Mouse (Mus musculus) lung, embryonic 16.5 days (tissue): Measurements from ENCODE around the gene Olfr63. TPM values are rescaled to one million over a fixed set of nuclear protein-coding genes. Genes with fewer than 3 reads are reported as not detected.
A peak's percentile ranks its signal among the peaks of the same experiment; 100 is the strongest.
"Not testable (repeated sequence)": the region's sequence is repeated elsewhere in the genome, so short reads cannot be mapped to it uniquely, and the experiment has no call there.

Source experiments
- ATAC-seq: fragments of 200-750 bp; cut with Nextera tagmentation; 2 replicates; pipeline ENCODE4 v1.8.0; 2017; ENCODE audit warnings: low read depth, mild to moderate bottlenecking, moderate library complexity
- H3K27ac ChIP-seq: fragments of 300-500 bp; sonication (generic); 2 replicates; pipeline ENCODE4 v1.5.1; 2014; ENCODE audit warnings: mild to moderate bottlenecking, control low read depth, low read length
- H3K27me3 ChIP-seq: fragments of 300-500 bp; sonication (generic); 2 replicates; pipeline ENCODE4 v1.6.1; 2014; ENCODE audit warnings: low read depth, low read length, mixed read lengths; ENCODE audit not compliant: control insufficient read depth, insufficient read depth
- H3K36me3 ChIP-seq: fragments of 300-500 bp; sonication (generic); 2 replicates; pipeline ENCODE4 v1.6.1; 2014; ENCODE audit warnings: low read length; ENCODE audit not compliant: control insufficient read depth, insufficient read depth
- H3K4me1 ChIP-seq: fragments of 300-500 bp; sonication (generic); replicated peaks from 2 replicates; pipeline ENCODE4 v1.6.1; 2014; ENCODE audit warnings: low read length, mixed read lengths; ENCODE audit not compliant: control insufficient read depth, insufficient read depth
- H3K4me2 ChIP-seq: fragments of 300-500 bp; sonication (generic); 2 replicates; pipeline ENCODE4 v1.6.1; 2014; ENCODE audit warnings: low read depth, low read length, control low read depth
- H3K4me3 ChIP-seq: fragments of 300-500 bp; sonication (generic); 2 replicates; pipeline ENCODE4 v1.5.1; 2014; ENCODE audit warnings: mild to moderate bottlenecking, low read length, control low read depth
- H3K9ac ChIP-seq: fragments of 300-500 bp; sonication (generic); 2 replicates; pipeline ENCODE4 v1.6.1; 2014; ENCODE audit warnings: low read length, control low read depth
- H3K9me3 ChIP-seq: fragments of 300-500 bp; sonication (generic); 2 replicates; pipeline ENCODE4 v1.6.1; 2016; ENCODE audit warnings: low read length; ENCODE audit not compliant: control insufficient read depth
- WGBS: fragments of 180-500 bp; shearing (Covaris S2); extraction: QIAGEN DNeasy Blood & Tissue Kit; methylation state at CpG from one replicate; pipeline ENCODE4 v1.1.7; 2014; 5-methylcytosine and 5-hydroxymethylcytosine counted together
- polyA plus RNA-seq: library from polyadenylated mRNA; unstranded; fragments of >200 nt; fragmentation: Nextera tagmentation; extraction: Ambion mirVana; gene quantifications from 2 replicates; pipeline ENCODE4 v1.2.1, GENCODE M21; 2015

Gene Olfr63
- polyA plus RNA-seq, result not detected in 2 replicates

DNA sequence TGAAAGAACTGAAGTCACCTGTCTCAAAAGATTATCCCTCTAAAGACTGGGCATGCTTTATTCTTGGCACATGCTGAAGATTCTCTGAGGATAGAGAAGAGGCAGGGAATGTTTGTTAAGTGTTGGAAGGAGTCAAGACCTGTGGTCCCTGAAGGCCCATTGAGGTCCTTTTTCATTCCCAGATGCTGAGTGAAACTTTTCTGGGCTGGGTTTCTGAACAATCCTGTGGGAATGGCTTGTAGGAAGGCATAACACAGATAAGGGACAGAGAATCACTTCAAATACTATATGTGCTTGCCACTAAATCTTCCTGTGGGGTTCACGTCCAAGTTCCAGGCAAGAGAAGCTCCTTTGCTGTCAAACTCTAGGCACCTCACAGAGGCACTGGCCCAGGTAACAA is at the start of gene Olfr63:
TSS of gene Olfr63 (plus strand) at position 301 of the 400 bp plus-strand sequence.
- H3K27ac ChIP-seq, result no peak within 1 kb of the TSS
- H3K9me3 ChIP-seq, result no peaks in the 10 kb centered on the region
- H3K4me2 ChIP-seq, result no peak within 1 kb of the TSS
- no peaks in the 10 kb centered on the region for H3K4me1 ChIP-seq
- no peak within 1 kb of the TSS for H3K4me3 ChIP-seq
- no peaks in the 10 kb centered on the region for H3K27me3 ChIP-seq
- no peaks in the 10 kb centered on the region for H3K36me3 ChIP-seq
- H3K9ac ChIP-seq, result no peak within 1 kb of the TSS
- 44% methylated on average over 1 of the region's 1 CpGs for WGBS
- no peak for ATAC-seq

GRCm38 (mm10) chr17:33221590-33221989 is 42.9 kb upstream of the Olfr63 start, which contains the start of gene Olfr1564:
TSS of gene Olfr1564 (minus strand) at chr17:33221690.
- no peaks in the 10 kb centered on the region for H3K9me3 ChIP-seq
- H3K27ac ChIP-seq, result no peak within 1 kb of the TSS
- H3K4me1 ChIP-seq, result no peaks in the 10 kb centered on the region
- H3K9ac ChIP-seq, result no peak within 1 kb of the TSS
- H3K36me3 ChIP-seq, result no peaks in the 10 kb centered on the region
- no peaks in the 10 kb centered on the region for H3K27me3 ChIP-seq
- 79% methylated on average over 2 of the region's 2 CpGs for WGBS
- ATAC-seq, result no peak
- H3K4me3 ChIP-seq, result no peak within 1 kb of the TSS
- H3K4me2 ChIP-seq, result no peak within 1 kb of the TSS

- H3K27me3 ChIP-seq, H3K9me3 ChIP-seq, H3K4me2 ChIP-seq, H3K27ac ChIP-seq, H3K4me1 ChIP-seq, ATAC-seq, H3K9ac ChIP-seq, H3K4me3 ChIP-seq: not testable (repeated sequence)
- WGBS, result 96% methylated on average over 1 of the region's 1 CpGs
- peaks cover 14% of the 10 kb centered on the region for H3K36me3 ChIP-seq
Measured at GRCm38 (mm10) chr17:33236646-33237045, 27.8 kb upstream of the Olfr63 start.

GRCm38 (mm10) chr17:33254530-33255318 is 9.8 kb upstream of the Olfr63 start, which contains the start of gene Zfp955a:
TSS of gene Zfp955a (minus strand) at chr17:33255145.
- WGBS, result 14% methylated on average over 1 of the region's 34 CpGs
- 0 out of 2 replicates have a peak within 1 kb of the TSS, but pooled peaks have one; percentile 20 for H3K4me2 ChIP-seq
- peak; percentile 99 for ATAC-seq

DNA sequence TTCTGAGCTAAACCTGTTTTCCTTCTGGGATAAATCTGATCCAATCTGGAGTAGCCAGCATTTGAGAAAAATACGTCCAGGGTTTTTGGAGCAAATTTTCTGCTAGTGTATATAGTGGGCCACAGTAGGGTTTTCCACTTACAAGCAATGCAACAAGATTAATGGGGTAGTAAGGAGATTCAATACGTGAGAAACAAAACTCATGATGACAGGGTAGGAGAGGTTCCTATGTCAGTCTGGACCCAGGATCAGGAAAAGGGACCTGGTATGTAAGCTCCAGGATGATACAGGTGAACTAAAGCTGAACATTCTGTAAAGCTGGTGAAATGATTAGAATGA is 9.2 kb upstream of the Olfr63 start:
- ATAC-seq, H3K36me3 ChIP-seq, H3K27me3 ChIP-seq, H3K27ac ChIP-seq, H3K9ac ChIP-seq, H3K4me3 ChIP-seq, H3K4me1 ChIP-seq, H3K9me3 ChIP-seq, H3K4me2 ChIP-seq: not testable (repeated sequence)
- WGBS, result no CpG with 5 or more reads among the region's 2 CpGs

More at GRCm38 (mm10) chr17:33254530-33255318, 9.8 kb upstream of the Olfr63 start, which contains the start of gene Zfp955a:
- not testable (repeated sequence) for H3K4me1 ChIP-seq, H3K4me3 ChIP-seq, H3K9me3 ChIP-seq, H3K9ac ChIP-seq, H3K36me3 ChIP-seq, H3K27me3 ChIP-seq, H3K27ac ChIP-seq

GRCm38 (mm10) chr17:33268907-33269306 is 4.4 kb downstream of the Olfr63 start:
- 82% methylated on average over 9 of the region's 9 CpGs for WGBS
- H3K27ac ChIP-seq, result no peak overlapping the region
- no peak overlapping the region for H3K9ac ChIP-seq
- H3K4me3 ChIP-seq, result no peak overlapping the region
- H3K36me3 ChIP-seq, result no peaks in the 10 kb centered on the region
- H3K4me2 ChIP-seq, result no peak overlapping the region
- H3K4me1 ChIP-seq, result no peaks in the 10 kb centered on the region
- H3K9me3 ChIP-seq, result no peaks in the 10 kb centered on the region
- H3K27me3 ChIP-seq, result no peaks in the 10 kb centered on the region
- no peak for ATAC-seq

- not testable (repeated sequence) for H3K27me3 ChIP-seq, H3K9ac ChIP-seq, H3K9me3 ChIP-seq, H3K36me3 ChIP-seq, H3K27ac ChIP-seq, H3K4me1 ChIP-seq, H3K4me3 ChIP-seq
- peak within 1 kb of the TSS; percentile 31; the same call in 1 of the 2 replicates for H3K4me2 ChIP-seq
- peak; percentile 100 for ATAC-seq
- no CpG with 5 or more reads among the region's 25 CpGs for WGBS
Measured at GRCm38 (mm10) chr17:33289039-33289875, 24.8 kb downstream of the Olfr63 start, which contains the start of gene Zfp955b. TSS of gene Zfp955b (plus strand) at chr17:33289544.

DNA sequence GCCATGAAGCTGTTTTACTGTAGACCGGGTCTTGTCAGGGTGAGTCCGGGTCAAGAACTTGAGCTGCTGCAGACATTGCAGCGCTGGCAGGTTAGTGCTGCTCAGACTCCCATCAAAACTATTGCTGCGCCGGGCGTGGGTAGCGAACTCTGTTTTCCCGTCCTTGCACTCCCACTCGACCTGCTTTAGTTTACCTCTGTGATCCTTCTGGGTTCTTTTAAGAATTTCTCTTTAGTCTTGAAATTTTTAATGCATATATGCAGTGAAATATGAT is 25.3 kb downstream of the Olfr63 start:
- H3K4me2 ChIP-seq, ATAC-seq, H3K27me3 ChIP-seq, H3K36me3 ChIP-seq, H3K4me1 ChIP-seq, H3K9ac ChIP-seq, H3K4me3 ChIP-seq, H3K9me3 ChIP-seq, H3K27ac ChIP-seq: not testable (repeated sequence)
- WGBS, result no CpG with 5 or more reads among the region's 9 CpGs
